Mouse (Mus musculus) cerebral cortex, adult 2 months (tissue): Measurements from ENCODE around the gene Dock3.

Experiments used
- WGBS: fragments of 180-500 bp; shearing (Covaris S2); methylation state at CpG from one replicate; pipeline ENCODE4 v1.1.7; 2018; 5-methylcytosine and 5-hydroxymethylcytosine counted together

Gene Dock3

DNA sequence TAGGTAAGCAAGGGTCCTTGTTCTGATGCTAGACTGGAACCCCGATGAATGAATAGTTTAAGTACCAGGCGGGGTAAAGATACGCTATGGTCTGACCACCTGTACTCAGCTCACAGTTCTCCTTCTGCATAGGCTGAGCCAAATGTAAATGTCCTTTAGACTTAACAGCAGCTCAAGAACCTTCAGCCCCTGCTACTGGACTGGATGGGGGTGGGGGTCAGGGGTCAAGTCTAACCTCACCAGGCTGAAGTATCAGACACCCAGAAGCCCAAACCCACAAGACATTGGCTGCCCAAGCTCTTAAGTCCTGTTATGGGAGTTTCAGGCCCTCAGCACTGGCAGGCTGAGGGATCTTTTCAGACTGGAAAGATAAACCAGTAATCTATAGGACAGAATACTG lies 343.4 kb downstream of the Dock3 start:
- 88% methylated on average over 3 of the region's 3 CpGs for WGBS

DNA sequence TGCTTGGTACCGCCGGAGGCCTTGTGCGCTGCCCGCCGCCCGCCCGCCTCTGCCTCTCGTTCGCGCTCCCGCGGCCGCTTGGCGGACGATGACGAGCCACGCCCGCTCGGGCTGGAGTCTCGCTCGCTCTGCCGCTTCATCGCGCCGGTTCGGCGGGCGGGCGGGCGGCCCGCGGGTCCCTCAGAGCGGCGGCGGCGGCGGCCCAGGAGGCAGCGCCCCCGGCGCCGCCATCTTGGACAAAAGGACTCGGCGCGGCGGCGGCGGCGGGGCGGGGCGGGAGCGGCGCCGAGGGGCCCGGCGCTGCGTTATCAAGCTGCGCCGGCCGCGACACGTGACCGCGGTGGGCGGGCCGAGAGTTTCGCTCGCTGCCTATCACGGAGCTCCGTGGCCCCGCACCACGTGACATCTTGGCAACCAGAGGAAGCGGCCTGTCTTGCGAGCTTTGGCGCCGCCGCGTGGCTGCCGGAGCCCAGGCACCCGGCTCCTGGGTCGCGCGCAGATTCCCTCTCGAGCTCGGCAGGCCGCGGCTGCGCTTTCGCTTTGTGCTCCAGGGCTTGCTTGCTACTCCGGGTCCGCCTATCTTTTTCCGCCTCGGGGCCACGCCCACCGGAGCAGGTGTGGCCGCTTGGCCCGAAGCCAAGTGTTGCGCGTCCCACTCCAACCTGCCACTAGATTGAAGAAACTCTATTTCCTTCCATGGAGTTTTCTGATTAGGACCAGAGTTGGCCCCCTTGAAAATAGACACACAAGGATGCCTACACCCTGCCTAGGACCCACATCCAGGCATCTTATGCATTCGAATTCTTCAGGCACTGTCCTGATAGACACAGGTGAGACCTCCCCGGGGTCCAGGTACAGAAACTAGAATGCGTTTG lies 344.6 kb downstream of the Dock3 start, which contains the start of gene Rbm15b:
Rbm15b (minus strand) TSS at position 601 of the 875 bp plus-strand sequence.
- WGBS, result 2% methylated on average over 101 of the region's 101 CpGs

DNA sequence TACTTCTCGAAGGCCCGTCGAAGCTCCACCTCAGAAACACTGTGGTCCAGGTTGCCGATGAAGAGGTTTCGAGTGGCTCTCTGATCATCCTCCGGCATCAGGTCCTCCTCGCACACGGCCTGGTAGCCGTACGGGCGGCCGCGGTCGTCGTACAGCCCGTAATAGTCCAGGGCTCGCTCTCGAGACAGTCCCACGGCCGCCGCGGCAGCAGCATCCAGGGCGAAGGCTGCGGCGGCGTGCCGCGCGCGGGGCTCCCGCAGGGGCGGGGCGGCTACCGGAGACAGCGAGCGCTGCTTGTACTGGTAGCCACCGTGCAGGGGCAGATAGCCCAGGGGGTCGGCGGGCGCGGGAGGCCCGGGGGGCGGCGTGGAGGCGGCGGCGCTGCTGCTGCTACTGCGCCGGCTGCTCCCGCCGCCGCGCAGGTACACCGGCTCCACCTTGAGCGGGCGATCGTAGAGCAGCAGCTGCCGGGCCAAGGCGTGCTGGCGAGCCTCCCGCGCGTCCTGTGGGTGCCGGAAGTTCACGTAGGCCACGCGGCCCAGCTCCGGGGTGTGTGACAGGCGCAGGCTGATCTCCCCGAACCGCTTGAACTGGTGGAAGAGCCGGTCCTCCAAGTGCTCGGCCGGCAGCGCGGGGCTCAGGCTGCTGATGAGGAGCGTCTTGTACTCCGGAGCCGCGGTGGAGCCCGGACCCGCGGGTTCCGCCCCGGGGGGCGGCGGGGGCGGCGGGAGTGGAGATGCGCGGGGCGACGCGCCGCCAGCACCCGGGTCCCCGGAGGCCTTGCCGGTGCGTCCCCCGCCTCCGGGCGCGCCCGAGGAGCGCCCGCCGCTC lies 345.6 kb downstream of the Dock3 start:
- 1% methylated on average over 105 of the region's 107 CpGs for WGBS

DNA sequence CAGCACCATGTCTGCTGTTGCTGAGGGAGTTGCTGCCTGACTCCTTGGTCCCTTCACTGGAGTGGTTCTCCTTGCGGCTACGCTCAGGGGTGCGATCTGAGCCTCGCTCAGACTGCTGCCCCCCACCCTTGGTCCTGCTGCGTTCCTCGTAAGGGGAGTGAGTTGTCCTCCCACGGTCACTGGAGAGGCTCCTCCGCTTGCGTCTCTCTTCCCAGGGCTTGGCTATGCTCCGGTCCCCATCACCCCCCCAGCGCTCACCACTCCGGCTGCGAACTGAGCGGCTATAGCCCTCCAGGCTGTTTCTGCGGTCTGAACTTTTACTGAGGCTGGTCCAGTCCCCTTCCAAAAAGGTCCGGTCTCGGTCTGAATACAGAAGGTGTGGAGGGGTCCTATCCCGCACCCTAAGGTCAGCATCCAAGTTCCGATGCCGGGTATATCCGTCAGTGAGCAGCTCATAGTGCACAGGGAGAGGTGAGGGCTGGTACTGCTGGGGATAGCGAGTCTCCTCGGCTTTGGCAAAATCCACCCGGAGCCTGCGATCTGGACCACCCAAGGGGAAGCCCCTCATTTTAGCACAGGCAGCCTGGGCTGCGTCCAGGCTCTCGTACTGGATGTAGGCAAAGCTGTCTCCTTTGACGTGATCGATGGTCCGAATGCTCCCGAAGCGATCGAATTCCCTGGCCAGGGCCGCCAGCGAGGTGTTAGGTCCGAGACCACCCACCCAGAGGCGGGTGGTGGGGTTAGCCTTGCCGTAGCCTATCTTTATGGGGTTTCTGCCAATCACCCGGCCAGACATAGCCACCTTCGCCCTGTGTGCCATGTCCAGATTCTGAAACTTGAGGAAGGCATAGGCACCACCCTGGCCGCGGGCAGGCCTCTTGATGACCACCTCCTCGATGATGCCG lies 346.5 kb downstream of the Dock3 start:
- 25% methylated on average over 44 of the region's 44 CpGs for WGBS

DNA sequence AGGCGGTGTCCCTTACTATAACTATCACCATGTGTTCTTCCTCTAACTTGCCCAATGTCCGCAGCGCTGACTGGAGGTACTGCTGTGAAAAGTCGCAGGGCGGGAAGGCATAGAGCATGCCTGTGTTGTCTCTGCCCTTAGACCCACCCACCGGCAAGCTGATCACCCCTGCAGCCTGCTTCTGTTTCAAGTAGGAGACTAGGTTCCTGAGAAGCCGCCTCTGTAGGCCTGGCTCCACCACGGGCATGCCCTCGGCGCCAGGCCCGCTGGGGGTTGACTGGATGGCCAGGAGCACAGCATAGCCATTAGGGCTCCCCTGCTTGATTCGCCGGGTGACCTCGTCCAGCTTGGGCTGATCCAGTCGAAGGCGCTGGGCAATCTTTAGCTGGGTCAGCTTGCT lies 347.4 kb downstream of the Dock3 start:
- 38% methylated on average over 16 of the region's 16 CpGs for WGBS

DNA sequence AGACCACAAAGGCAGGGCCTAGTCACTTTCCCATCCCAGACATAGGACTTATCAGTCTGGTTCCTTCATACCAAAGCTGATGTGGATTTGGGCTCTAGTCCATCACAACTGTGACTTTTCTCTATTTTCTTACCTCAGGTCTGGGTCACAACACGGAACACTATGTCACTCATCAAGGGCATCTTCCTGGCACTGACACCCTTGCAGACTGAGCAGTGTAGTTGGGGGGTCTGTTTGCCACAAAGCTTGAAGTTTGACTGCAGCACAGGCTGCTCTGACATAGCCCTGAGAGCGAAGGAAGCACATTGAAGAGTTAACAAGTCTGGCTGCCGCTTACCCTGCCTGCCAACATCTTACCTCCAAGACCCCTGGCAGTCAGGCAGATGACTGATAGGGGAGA lies 348.6 kb downstream of the Dock3 start:
- 52% methylated on average over 3 of the region's 3 CpGs for WGBS

DNA sequence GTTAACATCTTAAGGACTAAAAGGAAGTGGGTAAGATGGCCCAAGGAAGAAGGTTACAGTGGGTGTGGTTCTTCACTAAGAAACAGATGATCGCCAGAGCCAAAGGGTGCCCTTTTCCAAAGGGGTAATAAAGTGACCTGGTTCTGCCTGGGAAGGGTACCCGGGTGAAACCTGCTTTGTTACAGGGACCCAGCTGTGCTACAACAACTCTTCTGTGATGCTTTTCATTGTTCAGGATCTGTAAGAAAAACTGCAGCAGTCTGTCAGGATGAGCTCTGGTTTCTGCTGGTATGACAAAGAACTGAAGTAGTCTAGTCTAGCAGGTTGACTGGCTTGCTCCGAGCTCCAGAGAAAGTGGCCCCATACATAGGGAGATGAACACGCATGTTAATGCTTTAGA lies 349.5 kb downstream of the Dock3 start:
- WGBS, result 60% methylated on average over 4 of the region's 4 CpGs

DNA sequence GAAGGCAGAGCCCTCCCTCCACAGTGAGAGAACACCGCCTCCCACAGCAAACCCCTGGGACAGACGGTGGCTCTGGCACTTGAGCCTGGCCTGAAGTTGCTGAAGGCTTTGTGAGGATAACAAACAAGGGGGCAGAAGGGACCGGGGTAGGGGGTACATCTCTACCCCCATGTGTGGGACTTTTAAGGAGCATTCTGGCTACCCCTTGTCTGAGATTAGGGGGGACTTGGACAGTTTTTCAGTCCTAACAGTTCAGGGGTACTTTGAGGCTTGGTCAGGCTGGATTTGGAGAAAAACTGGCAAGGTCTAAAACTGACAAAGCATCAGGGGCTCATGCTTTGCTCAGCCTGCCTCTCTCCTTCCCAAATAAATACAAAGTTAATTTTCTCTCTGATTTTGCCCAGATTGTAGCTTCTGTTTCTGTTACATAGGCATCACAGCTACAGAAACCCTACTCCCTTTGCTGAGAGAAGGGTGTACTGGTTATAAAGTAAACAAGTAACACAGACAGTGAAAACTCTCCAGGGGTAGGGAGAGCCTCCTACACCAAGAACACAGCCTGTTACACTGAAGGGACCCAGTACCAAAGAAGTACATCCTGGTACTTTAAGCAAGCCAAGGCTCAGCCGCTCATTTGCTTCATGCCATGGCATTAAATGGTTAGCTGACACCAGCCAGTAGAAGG lies 350.5 kb downstream of the Dock3 start:
- 36% methylated on average over 4 of the region's 4 CpGs for WGBS

DNA sequence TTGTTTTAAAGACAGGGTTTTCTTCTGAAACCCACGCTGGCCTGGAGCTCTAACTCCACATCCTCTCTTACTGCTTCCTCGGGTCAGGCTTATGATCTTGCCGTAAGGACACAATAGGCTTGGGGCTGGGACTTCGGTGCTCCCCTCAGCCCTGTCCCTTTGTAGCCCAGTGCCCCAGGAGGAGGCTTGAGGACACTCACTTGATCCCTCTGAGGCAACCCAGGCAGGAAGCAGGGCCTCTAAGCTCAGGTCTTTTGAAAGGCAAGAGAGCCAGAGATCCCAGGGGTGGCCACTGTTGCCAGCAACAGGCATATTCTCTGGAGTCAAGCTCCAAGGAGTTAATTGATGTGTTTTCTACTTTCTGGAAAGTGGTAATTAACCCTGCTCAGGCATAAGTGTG lies 352.2 kb downstream of the Dock3 start:
- WGBS, result 50% methylated on average over 4 of the region's 4 CpGs

- 92% methylated on average over 3 of the region's 3 CpGs for WGBS
Measured at GRCm38 (mm10) chr9:106876666-106877065, 355.0 kb downstream of the Dock3 start.

DNA sequence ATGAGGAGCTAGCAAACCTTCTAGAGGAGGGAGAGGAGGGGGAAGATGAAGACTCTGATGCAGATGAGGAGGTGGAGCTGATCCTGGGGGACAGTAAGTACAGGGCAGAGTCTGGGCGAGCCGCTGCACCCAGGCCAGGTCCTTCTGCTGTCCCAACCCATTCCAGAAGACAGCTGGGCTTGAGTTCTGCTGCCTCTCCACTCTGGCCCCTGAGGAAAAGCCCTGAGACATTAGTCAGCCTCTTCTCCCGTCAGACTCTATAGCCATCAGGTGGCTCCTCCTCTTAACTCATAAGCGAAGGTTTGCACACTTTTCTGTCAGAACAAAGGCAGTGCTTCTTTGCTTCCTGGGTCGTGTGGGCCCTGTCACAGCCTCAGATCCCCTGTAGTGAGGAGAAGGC lies 357.5 kb downstream of the Dock3 start:
- WGBS, result 80% methylated on average over 5 of the region's 5 CpGs

GRCm38 (mm10) chr9:106858036-106858435 lies 373.7 kb downstream of the Dock3 start:
- WGBS, result 89% methylated on average over 11 of the region's 11 CpGs

DNA sequence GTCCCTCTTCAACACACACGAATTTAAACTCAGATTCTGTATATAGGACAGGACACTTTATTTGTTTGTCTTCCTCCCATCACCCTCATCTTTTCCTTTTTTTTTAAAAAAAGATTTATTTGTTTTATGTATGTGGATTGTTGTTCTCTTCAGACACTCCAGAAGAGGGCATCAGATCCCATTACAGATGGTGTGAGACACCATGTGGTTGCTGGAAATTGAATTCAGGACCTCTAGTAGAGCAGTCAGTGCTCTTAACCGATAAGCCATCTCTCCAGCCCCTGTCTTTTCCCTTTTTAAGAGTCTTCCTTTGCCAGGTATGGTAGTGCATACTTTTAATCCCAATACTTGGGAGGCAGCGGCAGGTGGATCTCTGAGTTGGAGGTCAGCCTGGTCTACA lies 375.0 kb downstream of the Dock3 start:
- 80% methylated on average over 3 of the region's 3 CpGs for WGBS
